Mouse (Mus musculus): Measurements from ENCODE around the gene Tctn3. TPM values are rescaled to one million over a fixed set of nuclear protein-coding genes. Genes with fewer than 3 reads are reported as not detected.
"Not testable (repeated sequence)": the region's sequence is repeated elsewhere in the genome, so short reads cannot be mapped to it uniquely, and the experiment has no call there.

Tctn3 gene
- total RNA-seq, 2 experiments from 2014 or later: 1.8 to 1.9 TPM

DNA sequence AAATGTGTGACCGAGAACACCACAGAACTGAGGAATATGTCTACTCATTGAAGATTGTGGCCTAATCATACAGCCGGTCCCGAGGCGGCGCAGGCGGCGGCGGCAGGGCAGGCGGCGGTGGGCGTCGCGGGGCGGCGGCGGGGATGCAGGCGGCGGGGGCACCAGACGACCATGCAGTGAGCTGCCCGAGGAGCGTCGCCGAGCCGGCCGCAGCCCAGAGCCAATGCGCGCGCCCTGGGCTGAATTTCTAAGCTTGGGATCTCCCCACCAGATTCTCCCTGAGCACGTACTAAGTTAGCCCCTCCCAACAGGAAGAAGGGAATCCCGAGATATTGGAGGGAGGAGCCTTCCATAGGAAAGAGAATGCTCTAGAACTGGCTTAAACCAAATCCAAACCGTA lies 50.5 kb downstream of the Tctn3 start:
- not testable (repeated sequence) for DNase-seq (ENCODE audit: low spot score)

DNA sequence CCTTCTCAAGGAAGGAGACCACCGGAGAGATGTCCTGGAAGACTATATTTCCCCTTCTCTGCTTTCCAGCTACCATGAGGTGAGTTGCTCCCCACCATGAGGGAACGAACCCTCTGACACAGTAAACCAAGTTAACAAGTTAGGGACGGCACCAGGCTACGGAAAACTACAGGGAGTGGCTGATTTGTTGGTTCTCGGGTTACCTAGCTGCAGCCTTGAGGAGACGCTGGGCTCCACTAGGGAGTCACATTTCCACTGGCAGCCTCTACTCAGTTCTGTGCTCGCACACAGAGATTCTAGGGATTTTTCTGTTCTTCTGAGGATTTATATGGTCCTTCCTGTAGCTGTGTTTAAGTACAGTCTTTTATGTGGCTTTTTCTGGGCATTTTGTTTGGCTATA lies 56.0 kb downstream of the Tctn3 start:
- DNase-seq (ENCODE audit: low spot score): no peak

DNA sequence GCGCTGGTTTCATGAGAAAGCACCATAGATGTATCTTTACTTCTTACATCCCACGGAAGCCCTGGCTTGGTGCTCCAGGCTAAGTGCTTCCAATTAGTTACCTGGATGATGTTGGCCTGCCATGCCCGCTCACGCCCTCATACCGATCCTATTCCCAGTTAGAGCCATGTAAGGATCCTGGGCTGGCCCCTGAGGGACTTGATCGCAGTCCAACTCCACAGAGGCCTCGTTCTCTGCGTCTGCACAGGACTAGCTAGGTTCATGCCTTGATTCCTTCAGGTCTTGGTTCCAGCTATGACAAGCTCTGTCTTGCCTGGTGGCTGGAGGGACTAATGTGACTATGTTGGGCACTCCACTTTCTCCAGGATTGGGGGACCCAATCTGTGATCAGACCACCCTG lies 56.9 kb downstream of the Tctn3 start:
- DNase-seq (ENCODE audit: low spot score): no peak

DNA sequence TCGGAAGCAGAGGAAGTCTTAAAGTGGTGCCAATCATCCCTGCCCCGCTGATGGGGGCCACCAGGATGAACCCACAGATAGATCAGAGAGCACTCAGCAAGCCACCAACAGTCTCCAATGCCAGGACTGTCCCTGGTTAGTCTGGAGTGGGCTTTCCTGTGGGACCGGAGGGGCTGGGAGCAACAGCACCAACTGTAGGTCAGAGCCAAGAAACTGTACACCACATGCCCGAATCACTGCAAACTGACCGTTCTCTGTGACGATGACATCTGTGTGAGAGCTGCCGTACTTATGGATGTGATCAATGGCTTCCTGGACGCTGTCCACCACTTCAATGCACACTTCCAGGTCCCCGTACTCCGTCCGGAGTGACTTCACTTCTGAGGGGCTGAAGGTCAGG lies 57.7 kb downstream of the Tctn3 start:
- DNase-seq (ENCODE audit: low spot score): no peak

DNA sequence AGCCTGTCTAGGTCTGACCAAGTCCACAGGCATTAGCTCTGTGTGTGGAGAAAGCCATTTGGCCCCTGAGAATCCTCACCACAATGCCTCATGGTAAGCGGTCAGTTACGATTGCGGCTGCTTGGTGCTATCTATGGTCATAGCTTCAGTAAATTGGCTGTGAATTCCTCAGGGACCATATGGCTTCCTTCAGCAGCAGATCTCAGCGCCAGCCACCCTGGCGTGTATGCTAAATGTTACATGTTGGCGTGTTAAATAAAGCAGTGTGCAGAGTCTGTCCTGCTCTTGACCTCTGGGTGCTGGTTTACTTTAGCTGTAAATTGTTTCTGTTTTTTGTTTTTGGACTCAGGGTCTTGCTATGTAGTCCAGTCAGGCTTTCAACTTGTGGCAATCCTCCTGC lies 58.2 kb downstream of the Tctn3 start:
- DNase-seq (ENCODE audit: low spot score): no peak

DNA sequence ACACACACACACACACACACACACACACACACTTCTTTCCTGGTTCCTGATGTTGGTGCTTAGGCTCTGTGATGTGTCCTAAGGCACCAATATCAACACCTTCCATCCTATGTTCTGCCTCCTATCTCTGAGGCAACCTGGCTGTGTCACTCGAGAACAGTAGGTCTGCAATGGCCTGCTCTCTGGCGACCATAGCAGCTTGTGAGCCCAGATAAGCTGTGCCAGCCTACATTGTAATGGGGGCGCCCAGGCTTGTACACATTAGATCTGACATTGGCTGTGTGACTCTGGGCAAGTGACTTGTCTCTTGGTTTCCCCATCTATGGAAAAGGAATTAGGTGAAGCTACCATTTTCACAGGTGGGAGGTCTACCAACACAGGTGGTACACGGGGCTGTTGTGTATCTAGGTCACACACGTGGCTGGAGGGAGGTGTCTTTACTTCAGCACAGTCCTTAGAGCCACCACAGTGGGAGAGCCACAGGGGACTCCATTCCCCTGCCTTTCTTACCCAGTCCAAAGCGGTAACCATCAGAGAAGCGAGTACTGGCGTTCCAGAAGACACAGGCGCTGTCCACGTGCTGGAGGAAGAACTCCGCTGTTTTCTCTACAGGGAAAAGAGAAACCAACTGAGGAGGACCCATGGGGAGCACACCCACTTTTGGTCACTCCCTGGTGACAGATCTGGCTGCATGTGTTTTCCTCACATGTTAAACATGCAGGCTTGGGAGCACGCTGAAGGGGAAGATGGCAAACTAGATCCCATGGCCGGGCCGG lies 58.8 kb downstream of the Tctn3 start:
- DNase-seq (ENCODE audit: low spot score): no peak

DNA sequence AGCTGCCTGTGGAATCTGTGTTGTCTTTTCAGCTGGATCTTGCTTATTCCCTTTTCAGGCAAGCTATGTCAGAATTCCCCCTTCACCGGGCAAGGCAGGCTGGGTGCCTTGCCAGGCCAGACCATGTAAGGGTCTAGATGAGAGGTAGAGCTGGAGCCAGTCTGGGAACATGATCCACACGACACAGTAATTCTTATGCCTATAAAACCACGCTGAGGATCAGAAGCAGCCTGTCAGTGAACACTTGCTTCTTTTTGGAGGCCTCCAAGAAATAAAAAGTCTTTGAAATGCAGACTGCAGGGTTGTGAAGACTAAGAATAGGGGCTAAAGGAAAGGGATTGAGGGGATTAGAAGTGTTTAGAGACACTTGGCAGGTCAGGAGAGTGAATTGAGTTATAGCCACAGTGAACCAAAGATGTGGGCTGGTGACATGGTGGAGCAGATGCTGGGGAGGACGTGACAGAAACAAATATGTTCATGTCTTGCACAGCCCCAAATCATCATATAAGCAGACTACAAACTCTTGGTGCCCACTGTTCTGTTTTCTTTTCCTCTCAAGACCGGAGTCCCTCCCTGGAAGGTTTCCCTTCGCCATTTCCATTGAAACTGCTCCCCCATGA lies 62.4 kb downstream of the Tctn3 start:
- no peak for DNase-seq (ENCODE audit: low spot score)

DNA sequence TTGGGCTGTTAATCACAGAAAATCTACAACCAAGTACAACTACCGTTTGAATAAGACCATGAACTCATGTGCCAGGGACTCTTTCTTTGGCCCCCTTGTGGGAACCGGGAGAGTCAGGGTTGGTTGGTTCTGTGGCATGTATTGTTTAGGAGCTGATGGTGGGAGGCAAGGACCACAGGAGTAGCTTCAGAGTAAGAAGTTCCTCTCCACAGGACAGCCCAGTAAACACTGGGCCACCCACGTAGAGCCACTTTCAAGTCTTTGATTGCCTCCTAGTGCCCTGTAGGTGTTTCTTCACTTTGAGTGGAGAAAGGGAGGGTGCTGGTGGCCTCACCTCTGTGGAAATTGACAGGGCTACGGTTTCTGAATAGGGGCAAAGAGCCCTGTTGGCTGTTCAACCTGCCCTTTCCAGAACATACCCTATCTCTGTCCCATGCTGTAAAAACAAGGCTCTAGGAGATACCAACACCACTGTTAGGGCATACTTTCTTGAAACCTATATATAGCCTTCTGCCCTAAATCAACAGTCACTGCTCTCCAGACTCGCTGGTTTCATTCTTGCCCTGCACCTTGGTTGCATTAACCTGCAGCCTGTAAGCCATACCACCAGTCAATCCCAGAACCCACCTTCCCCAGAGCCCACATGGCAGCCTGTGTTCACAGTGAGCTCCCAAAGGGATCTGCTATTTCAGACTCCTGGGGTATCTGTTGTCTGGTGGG lies 63.1 kb downstream of the Tctn3 start:
- no peak for DNase-seq (ENCODE audit: low spot score)

DNA sequence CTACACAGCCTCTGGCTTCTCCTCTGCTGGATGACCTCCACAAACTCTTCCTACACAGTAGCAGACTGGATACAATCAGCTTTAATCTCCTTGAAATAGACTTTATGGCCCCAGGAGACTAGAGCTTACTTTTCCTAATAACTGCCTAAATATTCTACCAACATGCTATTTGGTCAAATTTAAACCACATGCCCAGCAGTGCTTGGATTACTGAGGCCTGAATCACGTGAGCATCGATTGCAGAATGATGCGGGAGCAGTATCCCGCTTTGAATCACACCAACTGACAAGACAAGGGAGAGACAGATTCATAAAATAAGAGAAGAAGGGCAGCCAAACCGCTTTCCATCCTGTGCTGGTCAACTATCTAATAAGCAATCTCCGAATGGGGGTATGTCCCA lies 63.6 kb downstream of the Tctn3 start:
- DNase-seq (ENCODE audit: low spot score): no peak

Other genes with a start within 250 kb of the Tctn3 start
- 100 to 1,000 TPM; 148 to 249 TPM for gene Sorbs1, start 98.5 kb downstream of the Tctn3 start, total RNA-seq (2021)
- 1 to 10 TPM; 1.2 to 2.9 TPM for gene Aldh18a1, start 23.8 kb downstream of the Tctn3 start, total RNA-seq (2021)
- gene Entpd1, start 133 bp upstream of the Tctn3 start, total RNA-seq (2021): 10 to 100 TPM in 1 of 2 experiments, 1 to 10 TPM in 1; 7.2 to 12.1 TPM
- not detected for gene Cc2d2b, start 136.5 kb upstream of the Tctn3 start, total RNA-seq (2021)
- gene Ccnj, start 219.0 kb upstream of the Tctn3 start, total RNA-seq (2021): 1 to 10 TPM; 2.6 to 2.7 TPM

Measured in gastrocnemius, adult 18-20 months (tissue).